Mouse (Mus musculus) intestine, embryonic 15.5 days (tissue): ENCODE results near the gene Osbpl9. TPM values are rescaled to one million over a fixed set of nuclear protein-coding genes. Genes with fewer than 3 reads are reported as not detected.

Source experiments
- ATAC-seq: fragments of 200-750 bp; cut with Nextera tagmentation; 2 replicates; pipeline ENCODE4 v1.8.0; 2017; ENCODE audit warnings: moderate TSS enrichment, moderate library complexity
- H3K27ac ChIP-seq: fragments of 300-500 bp; sonication (generic); 2 replicates; pipeline ENCODE4 v1.5.1; 2015; ENCODE audit warnings: mild to moderate bottlenecking, inconsistent platforms
- H3K27me3 ChIP-seq: fragments of 300-500 bp; sonication (generic); replicated peaks from 2 replicates; pipeline ENCODE4 v1.6.1; 2015; ENCODE audit warnings: inconsistent platforms
- H3K36me3 ChIP-seq: fragments of 300-500 bp; sonication (generic); 2 replicates; pipeline ENCODE4 v1.6.1; 2015; ENCODE audit warnings: inconsistent platforms
- H3K4me1 ChIP-seq: fragments of 300-500 bp; sonication (generic); replicated peaks from 2 replicates; pipeline ENCODE4 v1.6.1; 2015; ENCODE audit warnings: inconsistent platforms
- H3K4me2 ChIP-seq: fragments of 300-500 bp; sonication (generic); replicated peaks from 2 replicates; pipeline ENCODE4 v1.6.1; 2015; ENCODE audit warnings: mild to moderate bottlenecking, inconsistent platforms
- H3K4me3 ChIP-seq: fragments of 300-500 bp; sonication (generic); replicated peaks from 2 replicates; pipeline ENCODE4 v1.5.1; 2015; ENCODE audit warnings: inconsistent platforms
- H3K9ac ChIP-seq: fragments of 300-500 bp; sonication (generic); 2 replicates; pipeline ENCODE4 v1.6.1; 2015; ENCODE audit warnings: inconsistent platforms
- H3K9me3 ChIP-seq: fragments of 300-500 bp; sonication (generic); 2 replicates; pipeline ENCODE4 v1.6.1; 2016; ENCODE audit warnings: inconsistent platforms
- WGBS: fragments of 180-500 bp; shearing (Covaris S2); methylation state at CpG from one replicate; pipeline ENCODE4 v1.1.7; 2015; 5-methylcytosine and 5-hydroxymethylcytosine counted together
- polyA plus RNA-seq: library from polyadenylated mRNA; unstranded; fragments of >200 nt; fragmentation: Nextera tagmentation; extraction: Ambion mirVana; gene quantifications from 2 replicates; pipeline ENCODE4 v1.2.1, GENCODE M21; 2015

The Osbpl9 gene
- polyA plus RNA-seq, 1 experiment from 2014 or later = 56.1 TPM

DNA sequence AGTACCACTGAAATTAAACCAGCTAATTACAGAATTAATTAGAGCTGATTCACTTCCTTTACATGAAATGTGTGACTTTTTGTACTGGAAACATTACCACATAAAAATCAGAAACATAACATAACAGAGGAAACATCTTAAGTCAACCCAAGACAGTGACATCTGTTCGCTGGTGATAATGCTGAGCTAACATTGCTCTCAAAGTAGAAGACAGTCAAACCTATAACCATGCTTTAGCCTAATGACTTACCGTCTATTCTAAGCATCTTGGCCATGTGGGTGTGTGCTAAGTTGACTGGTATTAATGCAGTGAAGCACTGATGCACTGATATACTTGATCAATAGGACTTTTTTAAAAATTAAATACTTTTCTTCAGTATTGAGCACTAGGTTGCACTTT lies 52.7 kb downstream of the Osbpl9 start:
- H3K27ac ChIP-seq = no peak overlapping the region
- H3K36me3 ChIP-seq = no peaks in the 10 kb centered on the region
- no peak overlapping the region for H3K9ac ChIP-seq
- no peak overlapping the region for H3K4me3 ChIP-seq
- WGBS = 87% methylated on average over 2 of the region's 2 CpGs
- no peaks in the 10 kb centered on the region for H3K9me3 ChIP-seq
- H3K4me1 ChIP-seq = no peaks in the 10 kb centered on the region
- H3K4me2 ChIP-seq = no peak overlapping the region
- no peak for ATAC-seq
- H3K27me3 ChIP-seq = no peaks in the 10 kb centered on the region

DNA sequence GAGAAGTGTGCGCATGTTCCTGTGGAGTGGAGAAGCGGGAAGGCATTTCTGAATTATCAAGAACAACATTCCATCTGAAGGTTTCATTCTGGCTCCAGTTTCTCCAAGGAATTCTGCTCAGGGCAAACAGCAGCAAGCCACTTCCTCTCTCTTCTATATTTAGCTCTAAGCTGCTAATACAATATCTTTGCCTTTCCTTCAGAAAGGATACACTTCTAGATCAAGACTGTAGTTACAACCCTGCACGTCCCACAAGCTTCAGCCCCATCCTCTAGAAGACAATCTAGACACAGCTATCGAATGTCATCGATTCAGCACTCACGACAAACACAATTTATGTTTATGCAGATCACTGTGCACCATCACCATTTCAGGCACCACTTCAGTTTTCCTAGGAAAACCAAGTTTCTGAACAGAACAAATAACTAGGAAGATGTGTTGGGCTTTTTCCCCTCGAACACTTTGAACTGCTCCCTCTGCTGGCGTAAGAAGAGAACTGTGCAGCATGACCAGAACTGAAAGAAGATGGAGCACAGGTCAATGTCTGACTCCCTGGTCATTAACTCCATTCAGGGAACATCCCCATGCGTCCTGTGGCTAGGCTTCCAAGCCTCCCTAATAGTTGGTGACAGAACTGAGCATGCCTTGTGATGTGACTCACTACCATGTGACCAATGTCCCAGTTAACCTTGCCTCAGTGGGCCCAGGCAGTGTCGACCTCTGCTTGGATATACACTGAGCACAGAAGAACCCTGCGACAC lies 54.6 kb downstream of the Osbpl9 start:
- H3K4me2 ChIP-seq = 0 out of 2 replicates have a peak overlapping the region, but pooled peaks have one; percentile 3
- ATAC-seq = peak; percentile 49; the same call in 1 of the 2 replicates

DNA sequence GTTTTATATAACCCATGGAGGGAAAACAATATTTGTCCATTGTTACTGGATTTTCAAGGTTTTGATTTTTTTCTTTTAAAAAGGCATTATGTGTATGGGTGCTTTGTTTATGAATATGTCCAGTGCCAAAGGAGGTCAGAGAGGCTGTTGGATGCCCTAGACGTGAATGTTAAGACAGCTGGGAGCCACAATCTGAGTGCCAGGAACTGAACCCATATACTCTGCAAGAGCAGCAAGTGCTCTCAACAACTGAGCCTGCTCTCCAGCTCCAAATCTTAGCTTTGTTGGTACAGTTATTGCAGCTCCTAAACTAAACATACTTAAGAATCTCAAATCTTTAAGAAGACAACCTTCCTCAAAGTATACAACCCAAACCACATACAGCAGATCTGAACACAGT lies 59.0 kb downstream of the Osbpl9 start:
- Histone ChIP-seq H3K27ac (no peak overlapping the region), H3K4me3 (no peak overlapping the region), H3K36me3 (no peaks in the 10 kb centered on the region), H3K4me1 (no peaks in the 10 kb centered on the region), H3K9me3 (no peaks in the 10 kb centered on the region), H3K4me2 (no peak overlapping the region), H3K27me3 (no peaks in the 10 kb centered on the region), H3K9ac (no peak overlapping the region)
- WGBS = 58% methylated on average over 1 of the region's 1 CpGs
- no peak for ATAC-seq

More for the DNA sequence above, 54.6 kb downstream of the Osbpl9 start:
- Histone ChIP-seq H3K36me3 (no peaks in the 10 kb centered on the region), H3K9me3 (no peaks in the 10 kb centered on the region), H3K4me1 (no peaks in the 10 kb centered on the region), H3K4me3 (no peak overlapping the region), H3K27me3 (no peaks in the 10 kb centered on the region), H3K27ac (no peak overlapping the region; the same call in 1 of the 2 replicates), H3K9ac (no peak overlapping the region)
- 50% methylated on average over 11 of the region's 11 CpGs for WGBS

DNA sequence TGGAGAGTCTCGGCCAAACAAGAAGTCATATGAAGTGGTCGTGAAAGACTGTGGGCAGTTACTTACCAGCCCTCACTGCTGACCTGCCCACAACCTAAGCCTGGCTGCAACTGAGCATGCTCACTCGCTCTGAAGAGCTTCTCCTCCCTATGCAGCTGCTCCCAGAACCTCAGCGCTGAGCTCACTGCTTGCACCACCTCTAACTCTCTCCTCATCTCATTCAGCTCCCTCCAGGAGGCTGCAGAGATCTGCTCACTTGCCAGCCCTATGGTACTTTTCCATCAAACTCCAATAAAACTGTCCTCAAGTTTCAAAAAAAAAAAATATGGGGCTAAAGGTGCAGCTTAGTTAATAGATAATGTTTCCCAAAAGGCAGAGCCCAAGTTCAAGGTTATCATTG lies 63.5 kb downstream of the Osbpl9 start:
- no peaks in the 10 kb centered on the region for H3K4me1 ChIP-seq
- no peak overlapping the region for H3K27ac ChIP-seq
- WGBS = 42% methylated on average over 4 of the region's 4 CpGs
- H3K4me2 ChIP-seq = no peak overlapping the region
- H3K27me3 ChIP-seq = no peaks in the 10 kb centered on the region
- H3K9me3 ChIP-seq = no peaks in the 10 kb centered on the region
- no peak overlapping the region for H3K9ac ChIP-seq
- H3K4me3 ChIP-seq = no peak overlapping the region
- H3K36me3 ChIP-seq = no peaks in the 10 kb centered on the region
- peak; percentile 56; the same call in 1 of the 2 replicates for ATAC-seq

DNA sequence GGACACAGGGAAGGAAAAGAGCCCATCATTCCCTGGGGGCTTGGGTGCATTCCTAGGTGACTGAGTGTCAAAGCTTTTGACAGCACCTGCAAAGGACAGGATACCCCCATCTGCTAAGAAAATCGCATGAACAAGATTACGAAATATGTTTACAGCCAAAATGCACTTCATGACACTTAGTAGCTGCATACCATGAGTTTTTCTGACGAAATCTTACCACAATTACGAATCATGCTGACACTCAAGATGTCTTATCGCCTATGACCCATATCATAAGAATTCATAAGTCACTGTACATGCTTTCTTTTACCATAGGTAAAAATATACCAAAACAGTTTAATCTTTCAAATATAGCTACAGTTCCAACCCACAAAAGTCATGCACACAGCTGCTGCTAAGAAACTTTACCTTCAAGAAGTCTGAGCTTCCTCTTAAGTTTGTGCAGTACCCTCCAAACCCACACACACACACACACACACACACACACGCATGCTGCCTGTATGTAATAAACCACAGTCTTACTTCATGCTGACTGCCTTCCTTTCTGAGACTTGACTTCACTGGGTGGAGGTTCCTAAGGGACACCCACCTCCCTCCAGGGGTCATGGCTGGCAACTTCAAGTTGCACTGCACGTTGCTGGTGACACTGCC lies 65.5 kb downstream of the Osbpl9 start:
- Histone ChIP-seq H3K4me2 (no peak overlapping the region), H3K4me3 (no peak overlapping the region), H3K9me3 (no peaks in the 10 kb centered on the region), H3K36me3 (no peaks in the 10 kb centered on the region), H3K27ac (no peak overlapping the region), H3K9ac (no peak overlapping the region), H3K4me1 (no peaks in the 10 kb centered on the region), H3K27me3 (no peaks in the 10 kb centered on the region)
- WGBS = 75% methylated on average over 7 of the region's 7 CpGs
- ATAC-seq = no peak

DNA sequence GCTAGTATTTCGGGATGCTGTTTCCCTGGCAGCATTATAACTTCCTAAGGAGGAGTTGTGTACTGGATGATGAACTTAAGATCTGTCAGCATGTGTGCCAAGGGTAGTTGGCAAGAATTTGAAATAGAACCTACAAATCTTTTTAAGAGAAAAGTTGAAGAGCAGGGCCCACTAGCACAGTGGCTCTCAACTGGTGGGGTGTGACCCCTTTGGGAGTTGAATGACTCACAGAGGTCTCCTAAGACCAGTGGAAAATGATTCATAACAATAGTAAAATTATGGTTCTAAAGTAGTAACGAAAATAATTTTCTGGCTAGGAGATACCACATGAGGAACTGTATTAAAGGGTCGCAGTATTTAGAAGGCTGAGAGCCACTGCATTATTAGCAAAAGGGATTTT lies 67.1 kb downstream of the Osbpl9 start:
- Histone ChIP-seq H3K9ac (no peak overlapping the region), H3K4me1 (no peaks in the 10 kb centered on the region), H3K9me3 (no peaks in the 10 kb centered on the region), H3K4me2 (no peak overlapping the region), H3K27me3 (no peaks in the 10 kb centered on the region), H3K36me3 (no peaks in the 10 kb centered on the region), H3K4me3 (no peak overlapping the region), H3K27ac (no peak overlapping the region)
- ATAC-seq = no peak
- WGBS = 84% methylated on average over 3 of the region's 3 CpGs

DNA sequence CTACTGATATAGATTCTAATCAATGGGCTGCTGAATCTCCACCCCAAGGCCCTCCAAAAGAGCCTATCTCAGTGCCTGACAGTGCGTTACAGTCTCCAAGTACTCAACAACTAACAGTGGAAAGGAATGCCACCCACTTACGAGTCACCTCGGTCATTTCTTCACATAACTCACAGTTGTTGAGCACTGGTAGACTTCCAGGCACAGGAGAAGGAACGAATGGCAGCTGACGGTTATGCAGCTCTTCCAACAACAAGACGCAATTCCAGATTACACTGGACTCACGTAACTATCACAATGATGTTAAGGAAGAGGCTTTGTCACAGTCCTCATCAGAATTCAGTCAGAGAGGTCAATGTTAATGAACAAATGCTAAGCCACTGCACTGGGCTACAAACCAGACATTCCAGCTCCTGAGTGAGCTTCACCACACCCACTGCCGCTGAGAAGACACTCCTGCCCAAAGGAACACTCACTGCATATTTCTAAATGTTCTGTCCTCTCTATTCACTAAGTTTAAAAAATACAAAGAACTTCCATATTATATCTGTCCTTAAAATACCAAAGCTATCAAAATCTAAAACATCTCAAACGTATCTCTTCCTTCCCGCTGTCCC lies 70.7 kb downstream of the Osbpl9 start:
- WGBS = 91% methylated on average over 10 of the region's 10 CpGs
- no peak overlapping the region for H3K9ac ChIP-seq
- ATAC-seq = no peak

DNA sequence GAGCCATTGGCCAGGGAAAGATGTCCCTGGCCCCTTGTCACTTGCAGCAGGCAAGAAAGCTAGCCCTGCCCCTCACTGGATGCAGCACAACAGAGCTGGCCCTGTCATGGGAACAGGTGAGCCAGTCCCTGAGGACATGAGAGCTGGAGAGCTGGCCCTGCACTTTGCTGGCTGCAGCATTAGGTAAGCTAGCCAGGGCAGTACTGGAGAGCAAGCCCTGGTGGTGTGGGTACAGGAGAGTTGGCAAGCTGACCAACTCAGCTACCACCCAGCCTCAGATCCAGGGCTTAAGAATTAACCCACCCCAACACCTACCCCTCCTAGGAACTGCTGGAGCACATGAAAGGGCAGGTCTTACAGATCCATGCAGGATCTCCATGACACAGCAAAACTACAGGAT lies 73.1 kb downstream of the Osbpl9 start:
- Histone ChIP-seq H3K27me3 (no peaks in the 10 kb centered on the region), H3K27ac (no peak overlapping the region), H3K9me3 (no peaks in the 10 kb centered on the region), H3K9ac (no peak overlapping the region), H3K4me2 (no peak overlapping the region), H3K4me3 (no peak overlapping the region), H3K36me3 (no peaks in the 10 kb centered on the region), H3K4me1 (no peaks in the 10 kb centered on the region)
- ATAC-seq = no peak

More for the DNA sequence above, 70.7 kb downstream of the Osbpl9 start:
- H3K9me3 ChIP-seq = no peaks in the 10 kb centered on the region
- H3K4me1 ChIP-seq = no peaks in the 10 kb centered on the region
- no peaks in the 10 kb centered on the region for H3K27me3 ChIP-seq
- H3K4me2 ChIP-seq = no peak overlapping the region
- no peak overlapping the region for H3K4me3 ChIP-seq
- H3K36me3 ChIP-seq = no peaks in the 10 kb centered on the region
- no peak overlapping the region for H3K27ac ChIP-seq

DNA sequence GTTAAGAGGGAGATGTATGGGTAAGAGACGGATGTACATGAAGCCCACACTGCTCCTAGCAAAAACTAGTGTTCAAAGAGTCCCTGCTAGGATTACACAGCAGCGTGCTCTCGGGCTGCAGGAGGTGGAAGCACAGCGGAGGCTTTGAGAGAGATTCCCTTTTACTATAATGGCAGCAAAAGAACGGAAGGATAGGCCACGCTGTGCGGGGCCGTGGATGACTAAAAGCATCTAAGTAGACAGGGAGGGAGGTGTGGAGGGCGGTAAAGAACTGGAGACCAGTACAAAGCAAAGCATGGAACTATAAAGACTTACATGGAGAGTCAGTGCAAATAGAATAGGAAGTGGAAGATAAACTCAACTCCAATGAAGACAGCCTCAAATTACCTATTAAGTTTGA lies 74.1 kb downstream of the Osbpl9 start:
- no peak overlapping the region for H3K4me2 ChIP-seq
- no peak overlapping the region for H3K4me3 ChIP-seq
- no peaks in the 10 kb centered on the region for H3K36me3 ChIP-seq
- ATAC-seq = no peak
- no peak overlapping the region for H3K27ac ChIP-seq
- no peaks in the 10 kb centered on the region for H3K9me3 ChIP-seq
- WGBS = 90% methylated on average over 9 of the region's 9 CpGs
- H3K4me1 ChIP-seq = no peaks in the 10 kb centered on the region
- no peak overlapping the region for H3K9ac ChIP-seq
- no peaks in the 10 kb centered on the region for H3K27me3 ChIP-seq

DNA sequence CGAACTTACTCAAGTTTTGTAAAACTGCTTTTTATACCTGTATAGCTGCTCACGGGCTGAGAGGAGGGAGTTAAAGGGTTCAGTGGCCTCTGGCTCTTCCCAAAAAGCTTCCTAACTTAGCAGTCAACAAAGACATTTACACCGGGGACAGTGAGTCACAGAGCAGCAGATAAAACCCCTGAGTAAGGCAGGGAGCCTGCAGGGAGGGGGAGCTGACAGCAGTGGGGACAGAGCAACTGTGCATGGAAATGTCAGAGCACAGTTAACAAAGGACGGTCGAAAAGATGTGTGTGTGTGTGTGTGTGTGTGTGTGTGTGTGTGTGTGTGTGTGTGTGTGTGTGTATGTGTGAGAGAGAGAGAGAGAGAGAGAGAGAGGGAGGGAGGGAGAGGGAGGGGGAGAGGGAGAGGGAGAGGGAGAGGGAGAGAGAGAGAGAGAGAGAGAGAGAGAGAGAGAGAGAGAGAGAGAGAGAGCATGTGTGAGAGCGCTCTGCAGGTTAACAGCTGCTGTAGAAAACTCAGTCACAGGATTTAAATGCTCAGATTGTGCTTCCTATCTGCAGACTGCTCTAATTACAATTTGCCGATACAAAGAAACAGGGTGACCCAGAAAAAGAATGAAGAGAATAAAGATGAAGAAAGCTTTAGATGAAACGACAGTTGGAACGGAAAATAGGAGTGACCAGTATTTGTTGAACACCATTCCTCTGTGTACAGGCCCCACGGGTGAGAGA lies 75.1 kb downstream of the Osbpl9 start:
- ATAC-seq = peak; percentile 41; the same call in 1 of the 2 replicates
- H3K9ac ChIP-seq = no peak overlapping the region
- no peak overlapping the region for H3K27ac ChIP-seq
- H3K9me3 ChIP-seq = no peaks in the 10 kb centered on the region
- H3K4me3 ChIP-seq = no peak overlapping the region
- 54% methylated on average over 10 of the region's 10 CpGs for WGBS
- no peaks in the 10 kb centered on the region for H3K27me3 ChIP-seq
- H3K4me1 ChIP-seq = no peaks in the 10 kb centered on the region
- no peak overlapping the region for H3K4me2 ChIP-seq
- no peaks in the 10 kb centered on the region for H3K36me3 ChIP-seq

DNA sequence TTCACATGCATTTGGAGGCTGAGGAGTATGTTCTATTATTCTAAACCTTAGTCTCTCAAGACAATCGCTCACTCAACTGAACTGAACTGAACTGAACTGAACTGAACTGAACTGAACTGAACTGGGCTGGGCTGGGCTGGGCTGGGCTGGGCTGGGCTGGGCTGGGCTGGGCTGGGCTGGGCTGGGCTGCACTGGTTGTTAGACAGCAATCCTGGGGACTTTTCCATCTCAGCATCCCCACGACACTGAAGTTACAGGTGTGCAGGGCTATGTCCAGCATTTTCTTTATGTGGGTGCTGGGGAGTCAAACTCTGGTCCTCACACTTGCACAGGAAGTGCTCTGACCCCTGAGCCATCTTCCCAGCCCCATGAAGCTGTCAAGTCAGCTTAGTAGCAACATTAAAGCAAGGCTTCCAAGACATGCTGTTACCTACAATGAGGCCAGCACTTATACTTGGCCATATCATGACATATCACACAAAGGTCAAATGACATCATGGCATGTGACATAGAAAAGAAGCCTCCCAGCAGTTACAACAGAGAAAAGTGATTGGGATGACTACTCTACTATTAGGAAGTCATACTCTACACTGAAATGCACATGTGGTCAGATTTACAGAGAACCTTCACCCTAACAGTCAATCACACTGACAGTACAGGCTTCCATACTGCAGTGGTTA lies 76.2 kb downstream of the Osbpl9 start:
- no peak overlapping the region for H3K4me2 ChIP-seq
- 67% methylated on average over 2 of the region's 2 CpGs for WGBS
- H3K36me3 ChIP-seq = no peaks in the 10 kb centered on the region
- H3K4me1 ChIP-seq = no peaks in the 10 kb centered on the region
- ATAC-seq = peak; percentile 66; the same call in 1 of the 2 replicates
- no peaks in the 10 kb centered on the region for H3K27me3 ChIP-seq
- H3K9ac ChIP-seq = no peak overlapping the region
- H3K4me3 ChIP-seq = no peak overlapping the region
- no peak overlapping the region for H3K27ac ChIP-seq
- H3K9me3 ChIP-seq = no peaks in the 10 kb centered on the region
